Mouse (Mus musculus) forebrain, embryonic 15.5 days (tissue): ENCODE measurements around the gene Rps6. TPM values are rescaled to one million over a fixed set of nuclear protein-coding genes. Genes with fewer than 3 reads are reported as not detected.

Source experiments
- ATAC-seq: fragments of 200-750 bp; cut with Nextera tagmentation; replicated peaks from 2 replicates; pipeline ENCODE4 v1.8.0; 2017; ENCODE audit warnings: mild to moderate bottlenecking, moderate TSS enrichment, moderate library complexity
- H3K27ac ChIP-seq: fragments of 300-500 bp; sonication (generic); replicated peaks from 2 replicates; pipeline ENCODE4 v1.5.1; 2015; ENCODE audit warnings: mild to moderate bottlenecking, inconsistent platforms
- H3K27me3 ChIP-seq: fragments of 300-500 bp; sonication (generic); 2 replicates; pipeline ENCODE4 v1.6.1; 2015; ENCODE audit warnings: inconsistent platforms
- H3K36me3 ChIP-seq: fragments of 300-500 bp; sonication (generic); 2 replicates; pipeline ENCODE4 v1.6.1; 2015; ENCODE audit warnings: mild to moderate bottlenecking, inconsistent platforms
- H3K4me1 ChIP-seq: fragments of 300-500 bp; sonication (generic); 2 replicates; pipeline ENCODE4 v1.6.1; 2015; ENCODE audit warnings: inconsistent platforms
- H3K4me2 ChIP-seq: fragments of 300-500 bp; sonication (generic); replicated peaks from 2 replicates; pipeline ENCODE4 v1.6.1; 2015; ENCODE audit warnings: mild to moderate bottlenecking, inconsistent platforms
- H3K4me3 ChIP-seq: fragments of 300-500 bp; sonication (generic); 2 replicates; pipeline ENCODE4 v1.5.1; 2015; ENCODE audit warnings: mild to moderate bottlenecking, inconsistent platforms
- H3K9ac ChIP-seq: fragments of 300-500 bp; sonication (generic); replicated peaks from 2 replicates; pipeline ENCODE4 v1.6.1; 2015; ENCODE audit warnings: mild to moderate bottlenecking, inconsistent platforms
- H3K9me3 ChIP-seq: fragments of 300-500 bp; sonication (generic); 2 replicates; pipeline ENCODE4 v1.6.1; 2016; ENCODE audit warnings: inconsistent platforms
- WGBS: fragments of 180-500 bp; shearing (Covaris S2); methylation state at CpG from one replicate; pipeline ENCODE4 v1.1.7; 2015; ENCODE audit warnings: mixed read lengths; 5-methylcytosine and 5-hydroxymethylcytosine counted together
- polyA plus RNA-seq: library from polyadenylated mRNA; unstranded; fragments of >200 nt; fragmentation: Nextera tagmentation; extraction: Ambion mirVana; gene quantifications from 2 replicates; pipeline ENCODE4 v1.2.1, GENCODE M21; 2015

Rps6 gene
- polyA plus RNA-seq, 1 experiment from 2014 or later: 414 TPM

DNA sequence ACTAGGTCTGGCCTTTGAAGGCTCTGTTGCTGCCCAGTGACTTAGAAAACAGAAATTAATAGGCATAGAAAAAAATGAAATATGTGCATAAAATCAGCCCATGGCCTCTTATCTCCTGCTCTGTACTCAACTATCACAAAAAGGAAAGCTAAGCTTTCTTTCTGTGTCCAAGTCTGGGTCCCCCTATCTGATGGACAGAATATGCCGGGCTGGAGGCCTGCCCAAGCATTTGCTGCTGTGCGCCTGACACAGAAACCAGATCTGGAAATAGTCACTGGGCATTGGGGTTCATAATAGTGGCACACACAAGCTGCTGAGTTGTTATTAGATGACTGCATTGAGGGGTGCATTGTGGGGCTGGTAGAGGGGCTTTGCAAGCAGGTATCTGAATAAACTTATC, 22.3 kb upstream of the Rps6 start:
- Histone ChIP-seq H3K27me3 (peaks cover 9% of the 10 kb centered on the region; the same call in 1 of the 2 replicates), H3K4me1 (peaks cover 3% of the 10 kb centered on the region; the same call in 1 of the 2 replicates), H3K36me3 (no peaks in the 10 kb centered on the region), H3K9me3 (no peaks in the 10 kb centered on the region), H3K27ac (no peak overlapping the region), H3K4me3 (no peak overlapping the region), H3K4me2 (no peak overlapping the region), H3K9ac (no peak overlapping the region)
- WGBS: 87% methylated on average over 2 of the region's 2 CpGs
- ATAC-seq: no peak

DNA sequence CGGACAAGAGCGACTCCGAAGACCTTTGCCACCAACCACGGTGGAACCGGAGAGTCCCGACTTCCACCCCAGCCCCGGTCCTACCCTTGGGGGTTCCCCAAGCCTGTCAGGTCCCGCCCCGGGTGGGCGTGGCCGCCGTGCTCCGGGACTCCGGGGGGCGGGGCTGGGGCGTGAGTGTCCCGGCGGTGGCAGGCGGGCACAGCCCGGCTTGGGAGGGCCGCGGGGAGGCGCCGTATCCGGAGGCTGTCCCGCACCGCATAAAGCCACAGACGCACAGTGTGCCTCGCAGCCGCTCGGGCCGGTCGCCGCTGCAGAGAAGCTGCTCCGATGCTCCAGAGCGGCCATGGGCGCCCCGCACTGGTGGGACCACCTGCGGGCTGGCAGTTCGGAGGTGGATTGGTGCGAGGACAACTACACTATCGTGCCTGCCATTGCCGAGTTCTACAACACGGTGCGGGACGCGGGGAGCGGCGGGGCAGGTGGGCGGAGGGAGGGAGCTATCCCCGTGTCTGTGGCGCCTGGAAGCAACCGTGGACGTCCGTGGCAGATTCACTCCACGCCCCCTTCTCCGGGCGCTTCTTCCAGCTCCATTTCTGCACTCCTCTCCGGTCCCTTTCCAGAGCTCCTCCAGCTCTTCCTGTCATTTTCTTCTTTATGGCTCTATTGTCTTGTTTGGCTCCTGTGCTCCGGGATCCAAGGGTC, 17.1 kb upstream of the Rps6 start, which contains the start of gene Acer2:
Gene Acer2, plus strand, starts transcription at position 251 of the 702 bp plus-strand sequence.
- H3K36me3 ChIP-seq: no peaks in the 10 kb centered on the region
- H3K9me3 ChIP-seq: no peaks in the 10 kb centered on the region
- H3K4me3 ChIP-seq: peak within 1 kb of the TSS; percentile 87
- ATAC-seq: peak; percentile 93
- H3K4me2 ChIP-seq: peak within 1 kb of the TSS; percentile 88
- no peak within 1 kb of the TSS for H3K27ac ChIP-seq
- H3K27me3 ChIP-seq: peaks cover 9% of the 10 kb centered on the region; the same call in 1 of the 2 replicates
- peaks cover 8% of the 10 kb centered on the region for H3K4me1 ChIP-seq
- peak within 1 kb of the TSS; percentile 77 for H3K9ac ChIP-seq
- under 1% methylated on average over 56 of the region's 60 CpGs for WGBS

DNA sequence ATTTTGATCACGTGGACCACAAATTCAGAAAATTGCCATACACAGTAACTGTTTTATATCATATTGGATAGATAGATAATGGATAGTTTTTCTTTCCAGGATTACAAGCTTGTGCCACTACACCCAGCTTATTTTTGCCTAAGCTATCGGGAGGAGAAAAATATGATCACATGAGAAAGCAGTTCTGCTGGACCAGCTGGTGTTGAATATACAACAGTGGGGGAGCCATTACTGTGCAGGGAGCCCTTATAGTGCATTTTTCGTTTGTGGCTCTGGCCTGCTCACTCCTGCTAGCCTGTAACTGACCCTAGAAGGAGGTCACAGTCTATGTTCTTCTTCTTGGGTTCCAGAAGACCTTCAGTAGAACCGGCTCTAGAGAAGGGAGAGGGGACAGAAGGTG, 15.9 kb upstream of the Rps6 start:
- Histone ChIP-seq H3K4me3 (no peak overlapping the region), H3K27ac (no peak overlapping the region), H3K9ac (no peak overlapping the region), H3K4me1 (peaks cover 8% of the 10 kb centered on the region), H3K36me3 (no peaks in the 10 kb centered on the region), H3K4me2 (no peak overlapping the region), H3K27me3 (peaks cover 9% of the 10 kb centered on the region; the same call in 1 of the 2 replicates), H3K9me3 (no peaks in the 10 kb centered on the region)
- WGBS: 47% methylated on average over 4 of the region's 4 CpGs
- no peak; the same call in 1 of the 2 replicates for ATAC-seq

DNA sequence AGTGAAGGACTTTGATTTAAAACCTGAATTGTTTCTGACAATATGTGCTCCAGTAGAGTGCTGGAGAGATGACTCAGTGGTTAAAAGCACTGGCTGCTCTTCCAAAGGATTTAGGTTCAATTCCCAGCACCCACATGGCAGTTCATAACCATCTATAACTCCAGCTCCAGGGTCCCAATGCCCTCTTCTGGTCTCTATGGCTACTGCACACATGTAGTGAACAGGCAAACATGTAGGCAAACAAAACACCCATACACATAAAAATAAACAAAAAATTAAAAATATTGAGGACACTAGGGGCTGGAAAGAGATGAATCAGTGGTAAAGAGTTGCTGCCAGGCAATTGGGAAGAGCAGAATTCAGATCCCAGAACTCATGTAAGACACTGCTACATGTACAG, 14.8 kb upstream of the Rps6 start:
- H3K27me3 ChIP-seq: peaks cover 9% of the 10 kb centered on the region; the same call in 1 of the 2 replicates
- H3K4me2 ChIP-seq: no peak overlapping the region
- H3K9ac ChIP-seq: no peak overlapping the region
- no peaks in the 10 kb centered on the region for H3K9me3 ChIP-seq
- H3K36me3 ChIP-seq: no peaks in the 10 kb centered on the region
- peaks cover 8% of the 10 kb centered on the region for H3K4me1 ChIP-seq
- no peak overlapping the region for H3K27ac ChIP-seq
- no peak overlapping the region for H3K4me3 ChIP-seq
- no peak for ATAC-seq

DNA sequence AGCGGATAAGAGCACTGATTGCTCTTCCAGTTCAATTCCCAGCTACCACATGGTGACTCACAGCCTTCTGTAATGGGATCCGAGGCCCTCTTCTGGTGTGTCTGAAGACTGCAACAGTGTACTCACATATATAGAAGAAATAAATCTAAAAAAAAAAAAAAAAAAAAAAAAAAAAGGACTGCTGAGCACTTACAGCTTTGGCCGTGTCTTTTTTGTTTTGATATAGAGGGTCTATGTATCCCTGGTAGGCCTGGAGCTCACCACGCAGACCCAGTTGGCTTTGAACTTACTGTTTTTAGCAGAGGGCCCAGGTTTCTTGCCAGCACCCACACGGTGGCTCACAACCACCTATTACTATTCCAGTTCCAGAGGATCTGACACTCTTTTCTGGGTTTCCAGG, 6.9 kb upstream of the Rps6 start:
- no peak for ATAC-seq
- H3K4me3 ChIP-seq: no peak overlapping the region
- WGBS: 90% methylated on average over 5 of the region's 5 CpGs

DNA sequence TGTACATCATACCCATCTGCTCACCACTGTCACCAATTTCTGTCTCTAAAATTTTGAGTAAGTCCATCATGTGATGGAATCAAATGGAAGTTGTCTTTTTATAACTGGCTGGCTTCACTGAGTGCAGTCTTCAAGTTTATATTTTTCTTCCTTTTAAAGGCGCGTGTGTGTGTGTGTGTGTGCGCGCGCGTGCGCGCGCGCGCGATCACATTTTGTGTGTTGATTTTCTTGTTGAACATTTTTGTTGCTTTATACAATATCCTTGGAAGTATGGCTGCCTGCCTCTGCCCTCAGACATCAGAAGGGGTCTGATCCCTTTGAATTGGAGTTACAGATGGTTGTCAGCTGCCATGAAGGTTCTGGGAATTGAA, 843 bp upstream of the Rps6 start:
- Histone ChIP-seq H3K9me3 (no peaks in the 10 kb centered on the region), H3K4me2 (peak overlapping the region; percentile 58), H3K27ac (peak overlapping the region; percentile 95), H3K36me3 (peaks cover 22% of the 10 kb centered on the region), H3K27me3 (no peaks in the 10 kb centered on the region), H3K4me1 (peaks cover 21% of the 10 kb centered on the region), H3K9ac (peak overlapping the region; percentile 75), H3K4me3 (peak overlapping the region; percentile 76)
- WGBS: 52% methylated on average over 12 of the region's 12 CpGs
- no peak for ATAC-seq

More for the DNA sequence above, 6.9 kb upstream of the Rps6 start:
- H3K27ac ChIP-seq: no peak overlapping the region
- no peak overlapping the region for H3K9ac ChIP-seq
- H3K4me1 ChIP-seq: no peaks in the 10 kb centered on the region
- no peaks in the 10 kb centered on the region for H3K27me3 ChIP-seq
- H3K36me3 ChIP-seq: no peaks in the 10 kb centered on the region
- no peaks in the 10 kb centered on the region for H3K9me3 ChIP-seq
- H3K4me2 ChIP-seq: no peak overlapping the region

DNA sequence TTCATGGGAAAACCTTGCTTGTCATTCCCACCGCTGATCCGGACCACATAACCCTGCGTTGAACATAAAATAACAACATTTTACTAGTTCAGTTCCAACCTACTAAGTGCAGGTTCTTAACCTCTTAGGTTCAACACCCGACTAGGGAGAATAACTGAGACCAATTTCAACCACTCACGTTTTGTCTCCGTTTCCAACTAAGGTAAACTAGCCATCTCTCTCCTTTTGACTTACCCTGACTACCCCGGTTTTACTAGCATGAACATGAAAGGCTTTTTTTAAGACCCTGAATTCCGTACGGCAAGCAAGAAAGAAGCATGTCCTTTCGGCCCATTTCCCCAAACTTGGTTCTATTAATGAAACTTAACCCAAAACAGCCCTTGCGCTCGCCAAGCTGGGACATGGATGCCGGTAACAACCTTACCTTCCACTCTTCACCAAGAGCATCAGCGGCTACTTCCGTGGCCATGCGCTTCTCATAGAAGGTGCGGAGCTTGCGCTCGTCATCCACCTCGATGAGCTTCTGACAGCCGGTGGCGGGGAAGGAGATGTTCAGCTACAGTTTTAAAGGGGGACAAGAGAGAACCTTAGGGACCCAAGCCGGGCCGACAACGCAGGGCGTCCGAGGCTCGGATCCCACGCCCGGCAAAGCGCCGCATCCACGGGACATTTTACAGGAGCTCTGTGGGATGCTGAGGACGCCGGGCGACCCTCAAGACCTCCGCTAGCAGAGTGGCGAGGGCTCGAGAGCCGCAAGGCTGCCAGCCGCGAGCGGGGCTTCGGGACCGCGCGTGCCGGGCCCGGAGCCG, 704 bp downstream of the Rps6 start:
- no peaks in the 10 kb centered on the region for H3K9me3 ChIP-seq
- ATAC-seq: no peak; the same call in 1 of the 2 replicates
- H3K27ac ChIP-seq: peak overlapping the region; percentile 95

DNA sequence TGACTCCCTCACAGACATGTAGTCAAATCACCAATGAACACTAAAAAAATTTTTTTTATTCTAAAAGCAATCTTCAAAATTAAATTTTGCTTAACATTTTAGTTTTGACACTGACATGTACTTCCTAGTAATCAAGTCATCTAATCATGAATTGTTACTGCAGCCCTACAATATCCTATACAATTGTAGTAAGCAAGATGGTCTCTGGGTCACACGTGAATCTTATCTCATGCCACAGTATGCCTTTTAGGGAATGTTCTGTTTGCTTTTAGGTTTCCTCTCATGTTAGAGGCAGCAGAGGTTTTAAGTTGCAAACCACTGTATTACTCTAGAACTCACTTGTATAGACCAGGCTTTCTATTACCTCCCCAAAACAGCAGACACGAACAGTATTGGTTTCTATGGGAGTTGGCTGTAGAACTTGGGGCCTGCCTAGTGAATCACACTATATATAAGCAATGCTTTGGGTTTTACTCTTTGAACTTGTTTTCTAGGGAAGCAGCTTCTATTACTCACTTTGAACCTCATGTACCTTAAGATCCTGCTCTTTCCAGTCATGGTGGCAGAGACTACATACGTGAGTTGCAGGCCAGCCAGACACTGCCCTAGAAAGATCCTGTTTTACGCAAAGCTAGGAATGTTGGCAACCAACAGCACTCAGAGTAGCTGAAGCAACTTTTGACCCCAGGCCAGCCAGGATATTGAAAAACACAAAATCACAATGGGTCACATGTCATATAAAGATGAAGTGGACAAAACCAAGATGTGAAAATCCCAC, 4.2 kb downstream of the Rps6 start:
- Histone ChIP-seq H3K36me3 (peaks cover 33% of the 10 kb centered on the region), H3K27ac (no peak overlapping the region), H3K4me1 (peaks cover 15% of the 10 kb centered on the region), H3K4me3 (no peak overlapping the region), H3K4me2 (no peak overlapping the region), H3K27me3 (no peaks in the 10 kb centered on the region), H3K9me3 (no peaks in the 10 kb centered on the region), H3K9ac (no peak overlapping the region)
- ATAC-seq: no peak
- WGBS: 87% methylated on average over 4 of the region's 4 CpGs

More for the DNA sequence above, 704 bp downstream of the Rps6 start:
- WGBS: 2% methylated on average over 50 of the region's 50 CpGs
- peaks cover 21% of the 10 kb centered on the region for H3K4me1 ChIP-seq
- peak overlapping the region; percentile 98 for H3K9ac ChIP-seq
- H3K36me3 ChIP-seq: peaks cover 29% of the 10 kb centered on the region
- H3K4me2 ChIP-seq: peak overlapping the region; percentile 49
- no peaks in the 10 kb centered on the region for H3K27me3 ChIP-seq
- peak overlapping the region; percentile 76 for H3K4me3 ChIP-seq

DNA sequence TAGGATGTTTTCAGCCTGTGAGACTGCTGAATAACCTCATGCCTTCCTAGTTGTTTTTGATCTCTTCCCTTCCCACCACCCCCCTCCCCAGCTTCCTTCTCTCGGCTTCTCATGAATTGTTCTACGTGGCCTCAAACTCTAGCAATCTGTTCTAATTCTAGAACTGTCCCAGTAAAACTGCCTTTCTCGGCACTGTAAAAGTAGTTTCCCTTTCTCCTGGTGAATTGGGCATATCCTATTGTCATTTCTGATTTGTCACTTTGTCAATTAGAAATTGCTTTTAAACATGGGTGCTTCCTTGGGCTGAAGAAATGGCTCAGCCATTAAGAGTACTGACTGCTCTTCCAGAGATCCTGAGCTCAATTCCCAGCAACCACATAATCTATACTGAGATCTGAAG, 5.2 kb downstream of the Rps6 start:
- Histone ChIP-seq H3K27ac (no peak overlapping the region), H3K4me2 (no peak overlapping the region), H3K9ac (no peak overlapping the region), H3K4me3 (no peak overlapping the region), H3K4me1 (peaks cover 12% of the 10 kb centered on the region), H3K36me3 (peaks cover 39% of the 10 kb centered on the region), H3K27me3 (no peaks in the 10 kb centered on the region), H3K9me3 (no peaks in the 10 kb centered on the region)
- 80% methylated on average over 3 of the region's 3 CpGs for WGBS
- ATAC-seq: no peak

DNA sequence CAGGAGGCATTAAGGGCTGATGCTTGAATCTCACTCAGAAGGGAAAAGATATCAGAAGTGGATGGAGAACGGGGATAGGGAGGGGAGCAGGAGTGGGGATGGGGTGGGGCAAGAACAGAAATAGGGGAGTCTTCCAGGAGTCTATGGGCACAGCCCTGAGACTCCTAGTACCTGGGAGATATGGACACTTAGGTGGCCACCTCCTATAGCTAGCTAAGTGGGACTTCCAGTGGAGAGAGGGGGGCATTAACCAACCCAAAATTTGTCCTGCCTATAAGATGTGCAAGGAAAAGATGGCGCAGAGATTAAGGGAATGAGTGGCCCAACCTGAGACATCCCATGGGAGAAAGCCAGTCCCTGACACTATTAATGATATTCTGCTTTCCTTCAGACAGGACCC, 5.9 kb downstream of the Rps6 start:
- 0 out of 2 replicates have a peak, but pooled peaks have one; percentile 7 for ATAC-seq
- H3K4me2 ChIP-seq: no peak overlapping the region
- no peaks in the 10 kb centered on the region for H3K27me3 ChIP-seq
- H3K27ac ChIP-seq: no peak overlapping the region
- H3K9me3 ChIP-seq: no peaks in the 10 kb centered on the region
- H3K4me3 ChIP-seq: no peak overlapping the region
- H3K4me1 ChIP-seq: peaks cover 12% of the 10 kb centered on the region
- 89% methylated on average over 2 of the region's 2 CpGs for WGBS
- no peak overlapping the region for H3K9ac ChIP-seq
- peaks cover 42% of the 10 kb centered on the region for H3K36me3 ChIP-seq

DNA sequence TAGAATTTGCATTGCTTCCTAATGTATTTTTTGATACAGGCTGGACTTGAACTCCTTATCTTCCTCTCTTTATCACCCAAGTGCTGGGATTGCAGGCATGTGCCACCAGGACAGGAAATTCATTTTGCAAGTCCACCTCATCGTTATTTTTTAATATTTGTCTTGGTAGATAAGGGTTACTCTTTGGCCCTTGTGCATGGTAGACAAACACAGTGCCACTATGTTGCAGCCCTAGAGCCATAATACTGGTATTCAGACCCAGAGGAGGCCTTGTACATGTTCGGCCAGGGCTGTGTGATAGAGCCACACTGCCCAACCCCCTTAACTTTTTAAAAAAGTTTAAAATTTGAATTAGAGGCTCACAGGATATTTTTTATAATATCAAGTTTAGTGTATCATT, 10.0 kb downstream of the Rps6 start:
- H3K4me3 ChIP-seq: no peak overlapping the region
- no peak overlapping the region for H3K9ac ChIP-seq
- no peaks in the 10 kb centered on the region for H3K4me1 ChIP-seq
- no peaks in the 10 kb centered on the region for H3K27me3 ChIP-seq
- WGBS: 96% methylated on average over 2 of the region's 2 CpGs
- no peak overlapping the region for H3K27ac ChIP-seq
- peaks cover 32% of the 10 kb centered on the region for H3K36me3 ChIP-seq
- no peak overlapping the region for H3K4me2 ChIP-seq
- ATAC-seq: no peak
- no peaks in the 10 kb centered on the region for H3K9me3 ChIP-seq

DNA sequence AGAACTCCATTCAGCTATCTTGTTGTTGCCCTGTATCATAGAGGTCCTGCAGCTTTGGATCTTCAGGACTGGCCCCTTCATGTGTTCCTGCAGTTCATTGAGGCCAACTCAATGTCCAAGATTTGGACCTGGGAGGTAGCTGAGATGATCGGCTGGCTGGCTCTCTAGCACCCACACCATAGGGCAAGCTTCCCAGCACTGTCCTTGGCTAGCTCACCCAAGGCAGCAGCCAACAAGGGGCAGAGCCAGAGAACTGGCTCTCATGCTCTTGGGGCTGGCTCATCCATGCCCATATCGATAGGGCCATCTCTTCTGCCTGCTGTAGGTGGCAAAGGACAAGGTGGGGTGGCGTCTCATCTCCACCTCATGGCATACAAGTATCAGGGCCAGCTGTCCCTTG, 11.8 kb downstream of the Rps6 start:
- peaks cover 36% of the 10 kb centered on the region for H3K36me3 ChIP-seq
- H3K9me3 ChIP-seq: no peaks in the 10 kb centered on the region
- H3K4me2 ChIP-seq: no peak overlapping the region
- 98% methylated on average over 3 of the region's 3 CpGs for WGBS
- H3K9ac ChIP-seq: no peak overlapping the region
- H3K27ac ChIP-seq: no peak overlapping the region
- H3K27me3 ChIP-seq: no peaks in the 10 kb centered on the region
- no peaks in the 10 kb centered on the region for H3K4me1 ChIP-seq
- no peak overlapping the region for H3K4me3 ChIP-seq
- ATAC-seq: no peak
